Mouse (Mus musculus) G1E (cell line): ENCODE results near the gene Csnk2b. TPM values are rescaled to one million over a fixed set of nuclear protein-coding genes. Genes with fewer than 3 reads are reported as not detected.

Experiments used
- ATAC-seq: 2 replicates; pipeline ENCODE4 v1.8.0; 2016; ENCODE audit warnings: mild to moderate bottlenecking; ENCODE audit not compliant: insufficient number of reproducible peaks, poor library complexity, low FRiP score, severe bottlenecking; ENCODE audit errors: extremely low read depth
- DNase-seq: peaks from one replicate; pipeline ENCODE4 v3.0.0; 2012; ENCODE audit warnings: low spot score
- H3K27me3 ChIP-seq: 2 replicates; pipeline ENCODE4 v1.6.1; 2012; ENCODE audit warnings: mild to moderate bottlenecking, low read length, inconsistent platforms; ENCODE audit not compliant: insufficient read depth
- H3K36me3 ChIP-seq: replicated peaks from 2 replicates; pipeline ENCODE3; 2012; ENCODE audit warnings: mild to moderate bottlenecking, inconsistent platforms
- H3K4me1 ChIP-seq: 2 replicates; pipeline ENCODE4 v1.6.1; 2012; ENCODE audit warnings: low read depth, low read length, inconsistent platforms, mixed read lengths; ENCODE audit not compliant: insufficient read depth
- H3K4me3 ChIP-seq: 2 replicates; pipeline ENCODE4 v1.5.1; 2012; ENCODE audit warnings: low read depth, mild to moderate bottlenecking, inconsistent platforms, low read length, moderate library complexity, mixed read lengths
- H3K9me3 ChIP-seq: replicated peaks from 2 replicates; pipeline ENCODE4 v1.6.1; 2012; ENCODE audit warnings: inconsistent platforms
- CTCF ChIP-seq: IDR thresholded peaks from 2 replicates; pipeline ENCODE4 v1.5.1; 2012; ENCODE audit warnings: low read depth, low read length, inconsistent platforms, mixed read lengths
- GATA1 ChIP-seq: IDR thresholded peaks from 2 replicates; pipeline ENCODE4 v1.6.1; 2012; ENCODE audit warnings: borderline replicate concordance, low read length, inconsistent platforms, mixed read lengths
- GATA2 ChIP-seq: IDR thresholded peaks from 2 replicates; pipeline ENCODE4 v1.6.1; 2012; ENCODE audit warnings: low read depth, low read length, inconsistent platforms, borderline replicate concordance
- POLR2AphosphoS5 ChIP-seq: IDR thresholded peaks from 2 replicates; pipeline ENCODE4 v1.6.1; 2012; ENCODE audit warnings: low read depth, low read length, inconsistent platforms; ENCODE audit not compliant: insufficient replicate concordance
- TAL1 ChIP-seq: conservative IDR thresholded peaks from 2 replicates; pipeline ENCODE4 v1.6.1; 2012; ENCODE audit warnings: low read depth, low read length, inconsistent platforms, mixed read lengths
- polyA plus RNA-seq: library from polyadenylated mRNA; stranded (reverse); fragments of >175 nt; gene quantifications from 2 replicates; pipeline ENCODE4 v1.2.3, GENCODE M21; 2012
- total RNA-seq, 2 experiments: library from RNA; stranded (forward) in 1 of 2; stranded (reverse) in 1 of 2; fragments of 200-1000 nt in 1 of 2; fragments of >200 nt in 1 of 2; fragmentation: Nextera tagmentation in 1 of 2; gene quantifications; 2 replicates each; pipeline ENCODE4 v1.2.3; 2014 to 2017

Csnk2b gene
- total and polyA plus RNA-seq, 3 experiments: 79.6 to 466 (median 460) TPM

DNA sequence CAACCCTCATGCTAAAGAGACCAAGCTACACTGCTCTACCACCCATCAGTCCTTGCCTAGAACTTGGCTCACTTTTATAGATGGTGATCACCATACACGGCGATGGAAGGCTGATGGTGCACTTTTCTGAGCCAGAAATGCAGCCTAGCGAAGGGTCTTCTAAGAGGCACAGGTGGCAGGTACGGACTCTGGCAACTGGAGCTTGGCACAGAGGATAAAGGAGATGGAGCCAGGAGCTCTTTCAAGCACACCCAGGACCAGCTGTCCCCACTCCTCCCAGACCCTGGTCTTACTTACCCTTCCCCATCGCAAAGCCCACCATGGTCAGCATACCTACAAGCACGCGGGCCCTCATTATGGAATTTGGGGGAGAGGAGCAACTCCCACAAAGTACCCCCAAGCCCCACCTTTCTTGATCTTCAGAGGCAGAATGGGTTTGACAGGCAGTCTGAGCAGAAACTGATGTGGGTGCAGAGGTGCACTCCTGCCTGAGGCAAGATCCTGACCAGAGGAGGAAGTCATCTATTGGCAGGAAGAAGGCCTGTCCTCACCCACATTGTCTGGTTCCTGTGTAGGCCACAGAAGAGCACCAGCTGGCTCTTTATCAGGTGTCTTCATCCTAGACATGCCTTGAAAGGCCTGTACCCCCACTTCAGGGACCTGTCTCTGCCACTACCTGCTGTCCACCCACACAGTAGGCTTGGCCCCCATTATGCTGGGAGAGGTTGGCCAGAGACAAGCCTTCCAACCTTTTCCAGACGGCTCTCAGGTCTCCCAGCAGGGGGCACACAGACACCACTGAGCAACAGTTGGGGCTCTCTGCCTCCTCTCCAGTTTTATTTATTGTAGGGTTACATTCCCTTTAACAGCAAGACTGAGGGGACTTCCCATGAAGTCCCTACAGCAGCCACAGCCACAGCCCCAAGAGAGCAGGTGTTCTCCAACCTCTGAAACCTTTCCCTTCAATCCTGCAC lies 6.5 kb downstream of the Csnk2b start, which contains the start of gene Ly6g5b:
Ly6g5b (minus strand) TSS at position 383 of the 974 bp plus-strand sequence.
- no peak for ATAC-seq
- Histone ChIP-seq H3K36me3 (peaks cover 69% of the 10 kb centered on the region), H3K9me3 (no peaks in the 10 kb centered on the region), H3K4me3 (no peak within 1 kb of the TSS), H3K4me1 (peaks cover 40% of the 10 kb centered on the region), H3K27me3 (peaks cover 6% of the 10 kb centered on the region; the same call in 1 of the 2 replicates)
- no peak for TF ChIP-seq GATA2
- TF ChIP-seq GATA1: no peak
- no peak for TF ChIP-seq TAL1
- no peak for TF ChIP-seq CTCF
- no peak for TF ChIP-seq POLR2AphosphoS5
- DNase-seq: no peak

DNA sequence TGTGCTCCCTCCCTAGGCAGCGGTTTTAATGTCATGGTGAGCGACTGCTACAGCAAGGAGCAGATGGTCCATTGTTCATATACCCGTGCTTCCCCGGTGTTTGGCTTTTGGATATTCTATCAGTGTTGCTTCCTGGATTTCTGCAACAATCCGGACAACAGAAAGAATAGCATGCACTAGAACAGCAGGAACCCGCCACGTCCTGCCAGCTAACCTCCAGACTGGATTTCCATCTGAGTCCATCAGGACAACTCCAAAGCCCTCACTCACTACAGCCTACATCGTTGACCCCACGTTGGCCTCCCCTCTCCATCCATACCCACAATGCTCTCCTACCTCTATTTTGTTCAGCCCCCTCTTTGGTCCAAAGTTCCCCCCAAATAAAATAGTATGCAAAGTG lies 10.1 kb downstream of the Csnk2b start:
- Histone ChIP-seq H3K4me3 (no peak overlapping the region), H3K9me3 (no peaks in the 10 kb centered on the region), H3K4me1 (peaks cover 33% of the 10 kb centered on the region), H3K27me3 (peaks cover 6% of the 10 kb centered on the region; the same call in 1 of the 2 replicates), H3K36me3 (peaks cover 36% of the 10 kb centered on the region)
- TF ChIP-seq POLR2AphosphoS5: no peak
- no peak for TF ChIP-seq GATA1
- TF ChIP-seq GATA2: no peak
- no peak for TF ChIP-seq TAL1
- TF ChIP-seq CTCF: no peak
- no peak for DNase-seq
- ATAC-seq: no peak

DNA sequence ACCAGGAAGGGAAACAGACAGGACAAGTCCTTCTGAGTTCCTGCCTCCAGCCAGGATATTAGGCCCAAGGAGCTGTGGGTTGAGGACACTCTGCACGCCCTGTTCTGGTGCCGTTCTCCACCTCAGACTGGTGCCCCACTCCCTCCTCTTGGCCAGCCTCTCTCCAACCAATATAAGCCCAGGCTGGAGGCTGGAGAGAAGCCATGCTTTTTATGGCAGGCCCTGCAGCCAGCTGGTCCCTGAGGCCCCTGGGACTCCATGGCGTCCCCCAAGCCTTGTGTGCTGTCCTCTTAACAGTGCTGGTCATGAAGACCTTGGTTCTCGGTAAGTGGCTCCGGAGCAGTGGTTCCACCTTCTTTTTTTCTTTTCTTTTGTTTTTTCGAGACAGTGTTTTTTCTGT lies 13.8 kb downstream of the Csnk2b start, which contains the start of gene Ly6g5c:
Ly6g5c (plus strand) TSS at position 183 of the 400 bp plus-strand sequence.
- H3K4me1 ChIP-seq: peaks cover 57% of the 10 kb centered on the region
- no peaks in the 10 kb centered on the region for H3K9me3 ChIP-seq
- no peak within 1 kb of the TSS for H3K4me3 ChIP-seq
- H3K27me3 ChIP-seq: peaks cover 6% of the 10 kb centered on the region; the same call in 1 of the 2 replicates
- peaks cover 21% of the 10 kb centered on the region for H3K36me3 ChIP-seq
- ATAC-seq: no peak
- TF ChIP-seq GATA1 (no peak), CTCF (no peak), POLR2AphosphoS5 (no peak), GATA2 (no peak), TAL1 (no peak)
- no peak for DNase-seq

DNA sequence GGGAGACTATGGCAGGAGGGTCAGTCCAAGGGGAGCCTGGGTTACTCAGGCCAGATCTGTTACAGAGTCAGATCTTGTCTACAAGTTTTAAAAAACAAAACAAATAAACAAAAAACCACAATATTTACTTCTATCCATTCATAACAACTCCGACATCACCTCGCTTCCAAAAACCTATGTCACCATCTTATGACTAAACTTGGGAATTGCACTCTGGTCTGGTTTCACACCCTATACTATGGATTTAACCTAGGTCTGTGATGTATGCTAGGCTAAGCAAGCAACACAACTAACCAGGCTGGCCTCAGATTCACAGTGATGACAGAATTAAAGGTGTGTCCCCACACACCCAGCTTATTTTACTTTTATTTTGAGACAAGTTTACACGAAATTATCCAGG lies 15.3 kb downstream of the Csnk2b start:
- no peak overlapping the region for H3K4me3 ChIP-seq
- DNase-seq (no peak), ATAC-seq (no peak)
- peaks cover 2% of the 10 kb centered on the region; the same call in 1 of the 2 replicates for H3K27me3 ChIP-seq
- peaks cover 34% of the 10 kb centered on the region for H3K36me3 ChIP-seq
- peaks cover 72% of the 10 kb centered on the region for H3K4me1 ChIP-seq
- H3K9me3 ChIP-seq: no peaks in the 10 kb centered on the region
- TF ChIP-seq GATA1 (no peak), TAL1 (no peak), GATA2 (no peak), CTCF (no peak), POLR2AphosphoS5 (no peak)

DNA sequence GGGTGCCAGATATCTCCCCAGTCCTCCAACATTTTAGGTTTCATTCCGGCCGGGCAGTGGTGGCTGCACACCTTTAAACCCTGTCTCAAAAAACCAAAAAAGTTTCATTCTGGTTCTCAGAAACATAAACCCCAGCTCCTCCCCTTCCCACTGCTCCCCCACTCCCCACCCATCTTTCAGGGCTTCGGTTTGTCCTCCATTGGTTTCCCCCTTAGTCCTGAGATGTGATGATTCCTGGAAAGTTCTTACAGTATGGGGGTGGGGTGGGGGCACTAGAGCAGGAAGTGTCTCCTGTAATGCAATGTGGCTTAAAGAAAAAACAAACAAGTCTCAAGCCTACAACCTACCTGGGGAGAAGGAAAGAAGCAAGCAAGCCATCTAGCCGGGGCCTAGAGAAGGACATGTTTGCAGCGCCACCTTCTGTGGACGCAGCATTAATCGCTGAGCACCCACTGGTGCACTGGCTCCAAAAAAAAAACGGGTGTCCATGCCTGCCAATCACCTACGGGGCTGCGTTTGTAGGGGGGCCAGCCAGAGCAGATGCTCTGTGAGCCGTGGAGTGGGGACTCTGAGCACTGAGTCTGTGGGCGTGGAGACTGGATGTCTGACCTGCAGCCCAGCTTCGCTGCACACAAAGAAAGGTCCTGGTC lies 16.0 kb downstream of the Csnk2b start:
- DNase-seq (peak; percentile 76), ATAC-seq (0 out of 2 replicates have a peak, but pooled peaks have one; percentile 18)
- no peaks in the 10 kb centered on the region; the same call in 1 of the 2 replicates for H3K27me3 ChIP-seq
- H3K4me3 ChIP-seq: peak overlapping the region; percentile 62; the same call in 1 of the 2 replicates
- peaks cover 40% of the 10 kb centered on the region for H3K36me3 ChIP-seq
- TF ChIP-seq TAL1 (no peak), CTCF (no peak), POLR2AphosphoS5 (no peak), GATA2 (no peak), GATA1 (no peak)
- no peaks in the 10 kb centered on the region for H3K9me3 ChIP-seq
- H3K4me1 ChIP-seq: peaks cover 77% of the 10 kb centered on the region
